Comparison of ENCODE assay signal across 9 mouse cellular contexts in the genomic region with DNA sequence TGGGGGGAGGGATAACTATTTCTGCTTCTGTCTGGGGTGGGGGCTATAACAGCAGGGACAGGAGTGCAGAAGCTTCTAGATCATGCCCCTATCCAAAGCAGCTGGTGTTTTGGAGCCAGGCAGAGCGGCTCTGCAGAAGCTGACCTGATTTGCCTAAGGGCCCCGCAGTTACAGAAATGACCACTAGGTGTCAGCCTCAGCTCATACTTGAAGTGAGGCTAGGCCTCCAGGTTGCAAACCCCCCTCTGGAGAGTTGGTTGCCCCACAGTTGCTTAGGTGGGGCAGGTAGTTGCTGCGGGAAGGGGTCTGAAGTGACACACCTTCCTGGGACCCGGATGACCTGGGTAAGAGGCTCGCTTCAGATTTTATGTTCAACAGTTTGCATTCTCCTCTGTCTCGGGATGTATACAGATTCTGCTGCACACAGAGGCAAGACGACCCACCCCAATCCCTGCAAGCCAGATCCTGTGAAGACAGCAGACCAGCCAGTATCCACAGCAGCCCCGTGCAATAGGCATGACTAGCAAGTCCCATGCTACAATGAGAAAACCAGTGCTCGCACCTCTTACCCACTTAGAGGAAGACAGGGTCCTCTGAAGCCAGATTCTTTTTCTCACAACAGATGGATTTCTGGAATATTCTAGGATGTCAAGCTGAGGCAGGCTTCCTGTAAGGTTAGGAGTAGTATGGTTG. TPM values are rescaled to one million over a fixed set of nuclear protein-coding genes. Genes with fewer than 3 reads are reported as not detected.
DNase-seq lines count a peak whose midpoint lies in the region; ATAC-seq and TF ChIP-seq lines count a peak whose summit lies in the region.
"Had no signal": no experiment of that assay in that cellular context is flagged by ENCODE, and none has a peak within 500 bp of the region (broad histone marks: within the 10 kb centered on the region; RNA-seq: fewer than 3 reads in every experiment).

No protein-coding gene starts in this region.

- WGBS in forebrain, embryonic 11.5 days: 20% methylated on average over 9 of the region's 9 CpGs

- TF ChIP-seq POLR2A in MEL (IDR thresholded peaks at IDR 0.05; ENCODE audit: control insufficient read depth in 1 of 2, insufficient read depth in 1 of 2, low read depth in 1 of 2, low read length in 2 of 2, poor library complexity in 1 of 2): no peak

- TF ChIP-seq CTCF in MEL (IDR thresholded peaks at IDR 0.05 in 2 of 3, conservative IDR thresholded peaks at IDR 0.05 in 1 of 3; ENCODE audit: control insufficient read depth in 1 of 3, insufficient read depth in 1 of 3, low read depth in 2 of 3, low read length in 3 of 3, poor library complexity in 1 of 3, severe bottlenecking in 1 of 3): peak; percentile 90 to 98 (median 95)

- intact Hi-C loops in heart, postnatal 25 days (cut with DNase I): loop anchor here (1.0 to 10.0 kb wide), 3 partner anchors 113 to 566 kb away; partner anchors contain the start of gene Dlk2

- no peak overlapping the region for H3K27ac ChIP-seq in MEL (ENCODE audit: control insufficient read depth, low read depth, low read length)
- no peak overlapping the region for H3K27ac ChIP-seq in forebrain, embryonic 11.5 days (ENCODE audit: low read depth, low read length)
- H3K27ac ChIP-seq: lung, embryonic 15.5 days had no signal

- no peak overlapping the region for H3K4me2 ChIP-seq in forebrain, embryonic 11.5 days (ENCODE audit: low read depth, low read length, severe bottlenecking)
- H3K4me2 ChIP-seq: lung, embryonic 15.5 days had no signal

- no peak for ATAC-seq in forebrain, embryonic 11.5 days (replicated peaks; ENCODE audit: low FRiP score)
- ATAC-seq in megakaryocyte-erythroid progenitor cell, adult 5-6 weeks (replicated peaks; ENCODE audit: low FRiP score, low TSS enrichment, poor library complexity, severe bottlenecking): peak; percentile 60

- H3K36me3 ChIP-seq in MEL (ENCODE audit: control insufficient read depth in 1 of 2, insufficient read depth in 2 of 2, low read length in 2 of 2): no peaks in the 10 kb centered on the region
- no peaks in the 10 kb centered on the region for H3K36me3 ChIP-seq in forebrain, embryonic 11.5 days (ENCODE audit: control insufficient read depth, insufficient read depth, low read length)
- H3K36me3 ChIP-seq: lung, embryonic 15.5 days had no signal

- no peak overlapping the region for H3K9ac ChIP-seq in MEL (ENCODE audit: control insufficient read depth, low read depth, low read length, poor library complexity, severe bottlenecking)
- H3K9ac ChIP-seq in forebrain, embryonic 11.5 days (ENCODE audit: low read length): no peak overlapping the region
- H3K9ac ChIP-seq: lung, embryonic 15.5 days had no signal

- H3K4me1 ChIP-seq in MEL (ENCODE audit: control insufficient read depth in 1 of 2, insufficient read depth in 2 of 2, low read length in 2 of 2): peaks cover 9 to 25% of the 10 kb centered on the region in 2 experiments
- H3K4me1 ChIP-seq in forebrain, embryonic 11.5 days (replicated peaks; ENCODE audit: control insufficient read depth, insufficient read depth, low read length): peaks cover 33% of the 10 kb centered on the region

- TF ChIP-seq EP300 in MEL (IDR thresholded peaks at IDR 0.05; ENCODE audit: low read depth in 1 of 2, low read length in 2 of 2): 0 out of 4 replicates have a peak, but pooled peaks of 1 of the 2 experiments have one; percentile 12

- H3K4me3 ChIP-seq in MEL (ENCODE audit: control insufficient read depth in 1 of 2, insufficient read depth in 1 of 2, low read depth in 2 of 2, low read length in 2 of 2): no peak overlapping the region
- H3K4me3 ChIP-seq in forebrain, embryonic 11.5 days (ENCODE audit: low read depth, low read length): no peak overlapping the region
- H3K4me3 ChIP-seq: lung, embryonic 15.5 days had no signal

- no peaks in the 10 kb centered on the region for H3K27me3 ChIP-seq in MEL (ENCODE audit: control insufficient read depth in 1 of 2, insufficient read depth in 2 of 2, low read length in 2 of 2)
- H3K27me3 ChIP-seq in forebrain, embryonic 11.5 days (ENCODE audit: control insufficient read depth, insufficient read depth, low read length): peaks cover 3% of the 10 kb centered on the region; the same call in 1 of the 2 replicates

- peak; percentile 99 for TF ChIP-seq RAD21 in MEL (IDR thresholded peaks at IDR 0.05; ENCODE audit: low read depth, low read length)

- H3K9me3 ChIP-seq in MEL (replicated peaks; ENCODE audit: insufficient read depth, low read length): no peaks in the 10 kb centered on the region
- no peaks in the 10 kb centered on the region for H3K9me3 ChIP-seq in forebrain, embryonic 11.5 days (ENCODE audit: control insufficient read depth, low read length)
- H3K9me3 ChIP-seq: lung, embryonic 15.5 days had no signal

- H3K79me2 ChIP-seq in MEL (ENCODE audit: control insufficient read depth, insufficient read depth, low read length, poor library complexity): no peaks in the 10 kb centered on the region; the same call in 1 of the 2 replicates

- peak; percentile 91 for DNase-seq in MEL (ENCODE audit: low read depth, low spot score)
- peak; percentile 55 for DNase-seq in c-Kit-negative CD71-positive TER-119-positive erythroid progenitor cells, embryonic 14.5 days (ENCODE audit: low read depth, low spot score)
- peak; percentile 93 for DNase-seq in forebrain, embryonic 11.5 days (ENCODE audit: low spot score)
- DNase-seq in heart, postnatal 25 days (ENCODE audit: low spot score): peak; percentile 55
- DNase-seq in layer of hippocampus, postnatal 14 days (ENCODE audit: low spot score in 2 of 2): peak; percentile 90 to 92
- peak; percentile 89 for DNase-seq in right cerebral cortex, postnatal 4 days
- DNase-seq in yolk sac, embryonic 10.5 days (ENCODE audit: low spot score): peak; percentile 81

TF ChIP-seq in MEL, 35 proteins besides CTCF, POLR2A, EP300 and RAD21:
- TF ChIP-seq SIN3A (IDR thresholded peaks at IDR 0.05; ENCODE audit: low read length) (peak; percentile 78), USF1 (IDR thresholded peaks at IDR 0.05; ENCODE audit: low read depth, low read length) (0 out of 2 replicates have a peak, but pooled peaks have one; percentile 9), MYB (IDR thresholded peaks at IDR 0.05; ENCODE audit: low read depth, low read length) (no peak), ZC3H11A (IDR thresholded peaks at IDR 0.05; ENCODE audit: low read depth, low read length) (peak; percentile 94), MAZ (IDR thresholded peaks at IDR 0.05; ENCODE audit: low read depth, low read length) (peak; percentile 77), CHD1 (IDR thresholded peaks at IDR 0.05; ENCODE audit: low read depth, low read length) (no peak), SMC3 (IDR thresholded peaks at IDR 0.05; ENCODE audit: low read depth, low read length) (peak; percentile 89), E2F4 (IDR thresholded peaks at IDR 0.05; ENCODE audit: borderline replicate concordance, low read depth, low read length) (no peak), POLR2AphosphoS5 (IDR thresholded peaks at IDR 0.05; ENCODE audit: borderline replicate concordance, low read depth, low read length) (no peak), MYC (IDR thresholded peaks at IDR 0.05; ENCODE audit: low read depth, low read length) (0 out of 2 replicates have a peak, but pooled peaks have one; percentile 23), RCOR1 (IDR thresholded peaks at IDR 0.05; ENCODE audit: low read depth, low read length) (peak; percentile 29; the same call in 1 of the 2 replicates), CHD2 (IDR thresholded peaks at IDR 0.05; ENCODE audit: low read length) (no peak), MXI1 (IDR thresholded peaks at IDR 0.05; ENCODE audit: low read depth, low read length) (0 out of 2 replicates have a peak, but pooled peaks have one; percentile 29), JUND (IDR thresholded peaks at IDR 0.05; ENCODE audit: low read depth, low read length) (0 out of 2 replicates have a peak, but pooled peaks have one; percentile 19), HCFC1 (IDR thresholded peaks at IDR 0.05; ENCODE audit: low read depth, low read length) (0 out of 2 replicates have a peak, but pooled peaks have one; percentile 32)

RNA-seq across cellular contexts. Expression of gene 1600014C23Rik, which starts 2.3 kb away (rescaled TPM):
- total RNA-seq in MEL (2012; rRNA removed): 0.81 and 2.1 TPM in 2 replicates
- polyA plus RNA-seq in MEL (2012; ENCODE audit: insufficient read depth in 1 of 2, insufficient read length in 2 of 2, low read depth in 1 of 2, low replicate concordance in 2 of 2, missing spikeins in 1 of 2): 1 to 10 TPM in 1 of 2 experiments, not detected in 1; 2.7 TPM
- polyA plus RNA-seq in forebrain, embryonic 11.5 days (2014; fragmentation: Nextera tagmentation; extraction: Ambion mirVana): 0.55 and 0.99 TPM in 2 replicates
- under 1 TPM; 0.55 to 0.75 TPM for total RNA-seq in heart, postnatal 25 days (2021)
- total RNA-seq in layer of hippocampus, postnatal 14 days (2021): not detected
- total RNA-seq in megakaryocyte-erythroid progenitor cell, adult 5-6 weeks (2014; fragmentation: Nextera tagmentation): not detected in 2 replicates
- total RNA-seq in megakaryocyte-erythroid progenitor cell, adult 5-6 weeks (2017): not detected in 2 replicates
- polyA plus RNA-seq: lung, embryonic 15.5 days had no signal

RNA-seq across cellular contexts. Expression of gene Tmem63b, which starts 44.6 kb away (rescaled TPM):
- total RNA-seq in MEL (2012; rRNA removed): 12.0 and 12.3 TPM in 2 replicates
- polyA plus RNA-seq in MEL (2012; ENCODE audit: insufficient read depth in 1 of 2, insufficient read length in 2 of 2, low read depth in 1 of 2, low replicate concordance in 2 of 2, missing spikeins in 1 of 2): 10 to 100 TPM in 1 of 2 experiments, not detected in 1; 37.9 TPM
- polyA plus RNA-seq in forebrain, embryonic 11.5 days (2014; fragmentation: Nextera tagmentation; extraction: Ambion mirVana): 49.8 and 54.5 TPM in 2 replicates
- 10 to 100 TPM; 83.5 to 86.1 TPM for total RNA-seq in heart, postnatal 25 days (2021)
- total RNA-seq in layer of hippocampus, postnatal 14 days (2021): 100 to 1,000 TPM; 219 to 224 TPM
- 19.3 and 21.1 TPM in 2 replicates for total RNA-seq in megakaryocyte-erythroid progenitor cell, adult 5-6 weeks (2014; fragmentation: Nextera tagmentation)
- total RNA-seq in megakaryocyte-erythroid progenitor cell, adult 5-6 weeks (2017): 10.2 and 14.3 TPM in 2 replicates

RNA-seq across cellular contexts. Expression of gene Mrpl14, which starts 45.2 kb away (rescaled TPM):
- total RNA-seq in MEL (2012; rRNA removed): 66.2 and 68.0 TPM in 2 replicates
- 100 to 1,000 TPM in 1 of 2 experiments, not detected in 1; 159 TPM for polyA plus RNA-seq in MEL (2012; ENCODE audit: insufficient read depth in 1 of 2, insufficient read length in 2 of 2, low read depth in 1 of 2, low replicate concordance in 2 of 2, missing spikeins in 1 of 2)
- 107 and 108 TPM in 2 replicates for polyA plus RNA-seq in forebrain, embryonic 11.5 days (2014; fragmentation: Nextera tagmentation; extraction: Ambion mirVana)
- total RNA-seq in heart, postnatal 25 days (2021): 100 to 1,000 TPM; 132 to 139 TPM
- total RNA-seq in layer of hippocampus, postnatal 14 days (2021): 10 to 100 TPM; 36.4 to 43.5 TPM
- 79.0 and 88.9 TPM in 2 replicates for total RNA-seq in megakaryocyte-erythroid progenitor cell, adult 5-6 weeks (2014; fragmentation: Nextera tagmentation)
- total RNA-seq in megakaryocyte-erythroid progenitor cell, adult 5-6 weeks (2017): 9.7 and 14.4 TPM in 2 replicates
